Mouse (Mus musculus) urinary bladder, adult 18-20 months (tissue): Measurements from ENCODE around the gene Oxld1.
A peak's percentile ranks its signal among the peaks of the same experiment; 100 is the strongest.
"Not testable (repeated sequence)": the region's sequence is repeated elsewhere in the genome, so short reads cannot be mapped to it uniquely, and the experiment has no call there.

ENCODE experiments used
- DNase-seq, 2 experiments: peaks; one replicate each; pipeline ENCODE4 v3.0.0; 2022; ENCODE audit warnings: low spot score in 2 of 2, mixed read lengths in 2 of 2

The Oxld1 gene

DNA sequence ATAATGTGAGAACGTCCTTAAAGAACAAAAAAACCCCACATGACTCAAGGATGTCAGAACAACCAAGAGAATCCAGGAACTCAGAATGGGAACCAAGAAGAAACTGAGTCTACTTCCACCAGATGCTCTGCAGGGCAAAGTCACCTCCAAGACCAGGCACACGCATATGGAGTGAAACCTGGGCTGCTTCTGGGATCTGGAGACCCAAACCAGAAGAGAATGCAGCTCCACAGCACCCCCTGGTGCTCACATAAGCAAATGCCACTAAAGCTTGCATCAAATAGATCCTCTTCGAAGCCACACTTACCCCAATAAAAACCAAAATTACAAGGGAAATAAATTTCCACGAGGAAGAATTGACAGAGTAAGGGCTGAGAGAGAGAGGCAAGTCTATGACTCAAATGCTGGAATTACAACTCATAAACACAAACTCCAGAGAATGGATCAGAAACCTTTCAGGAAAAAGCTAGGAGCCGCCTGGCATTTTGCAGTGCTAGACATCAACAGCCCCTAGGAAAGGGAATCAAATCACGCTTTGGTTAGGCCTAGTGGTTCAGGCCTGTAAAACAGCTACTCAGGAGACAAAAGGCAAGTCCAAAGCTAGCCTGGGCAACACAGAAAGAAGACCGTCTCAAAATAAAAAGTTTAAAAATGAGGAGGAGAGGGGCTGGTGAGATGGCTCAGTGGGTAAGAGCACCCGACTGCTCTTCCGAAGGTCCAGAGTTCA lies 34.1 kb downstream of the Oxld1 start:
- DNase-seq = peak; percentile 33 to 42

GRCm38 (mm10) chr11:120422651-120423568 lies 35.0 kb downstream of the Oxld1 start:
- no peak for DNase-seq

- DNase-seq = no peak
Measured at GRCm38 (mm10) chr11:120418592-120418991, 39.3 kb downstream of the Oxld1 start.

- no peak for DNase-seq
Measured at GRCm38 (mm10) chr11:120417852-120418251, 40.0 kb downstream of the Oxld1 start.

- not testable (repeated sequence) for DNase-seq
Measured at GRCm38 (mm10) chr11:120413621-120414020, 44.2 kb downstream of the Oxld1 start.
